Mouse (Mus musculus) kidney, adult 11 months (tissue): Measurements from ENCODE around the gene Uvssa.

ENCODE experiments used
- DNase-seq: peaks from one replicate; pipeline ENCODE4 v3.0.0; 2022

Gene Uvssa

GRCm38 (mm10) chr5:33455737-33456136 lies 77.4 kb downstream of the Uvssa start:
- DNase-seq: no peak

- no peak for DNase-seq
Observed at GRCm38 (mm10) chr5:33458132-33458622, 79.8 kb downstream of the Uvssa start.

DNA sequence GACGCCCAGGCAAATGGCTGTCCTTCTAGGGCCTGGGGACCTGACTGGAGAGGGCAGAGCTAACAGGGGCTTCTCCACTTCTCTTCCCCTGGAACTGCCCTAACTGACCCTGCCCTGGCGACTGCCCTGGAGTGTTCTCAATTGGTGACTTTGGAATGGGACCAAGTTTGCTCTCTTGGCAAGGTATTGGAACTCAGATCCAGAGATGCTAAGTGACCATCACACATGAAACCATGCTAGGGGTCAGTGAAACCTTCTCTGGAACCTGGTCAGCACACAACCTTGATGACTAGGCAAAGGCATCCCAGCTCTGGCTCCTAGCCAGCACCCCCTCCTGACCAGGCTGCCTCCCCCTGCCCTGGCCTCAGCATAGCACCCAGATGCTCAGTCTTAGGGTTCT lies 80.8 kb downstream of the Uvssa start:
- no peak for DNase-seq

DNA sequence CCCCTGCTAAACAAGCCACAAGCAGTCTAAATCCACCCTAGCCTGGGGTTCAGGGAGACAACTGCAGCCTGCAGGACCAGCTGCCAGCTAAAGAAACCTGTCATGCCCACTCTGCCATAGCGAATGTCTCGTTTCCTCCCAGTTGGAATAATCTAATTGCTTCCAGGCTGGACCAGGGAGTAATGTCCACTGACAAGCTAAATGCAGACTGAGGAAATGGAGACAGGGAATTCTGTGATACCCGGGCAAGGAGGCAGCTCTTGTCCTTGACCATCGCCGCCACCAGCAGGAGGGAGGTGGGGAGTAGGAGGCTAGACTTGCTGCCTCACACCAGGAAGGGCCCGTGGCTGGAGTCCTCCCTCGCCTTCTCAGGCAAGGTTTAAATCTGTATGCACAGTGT lies 86.0 kb downstream of the Uvssa start:
- DNase-seq: no peak

GRCm38 (mm10) chr5:33465464-33465863 lies 87.1 kb downstream of the Uvssa start:
- no peak for DNase-seq
